Mouse (Mus musculus) 3134 (cell line): ENCODE results near the gene Rtbdn.

Experiments
- DNase-seq: peaks from one replicate; pipeline ENCODE4 v3.0.0-alpha.2; 2011; ENCODE audit warnings: low spot score; ENCODE audit not compliant: insufficient read length; ENCODE audit errors: extremely low read depth

Rtbdn gene

GRCm38 (mm10) chr8:84977435-84978247, 30.9 kb downstream of the Rtbdn start:
- DNase-seq = peak; percentile 82

GRCm38 (mm10) chr8:84978248-84978940, 31.6 kb downstream of the Rtbdn start, which contains the start of gene Junb:
TSS of gene Junb (minus strand) at chr8:84978718.
- peak; percentile 98 for DNase-seq

DNA sequence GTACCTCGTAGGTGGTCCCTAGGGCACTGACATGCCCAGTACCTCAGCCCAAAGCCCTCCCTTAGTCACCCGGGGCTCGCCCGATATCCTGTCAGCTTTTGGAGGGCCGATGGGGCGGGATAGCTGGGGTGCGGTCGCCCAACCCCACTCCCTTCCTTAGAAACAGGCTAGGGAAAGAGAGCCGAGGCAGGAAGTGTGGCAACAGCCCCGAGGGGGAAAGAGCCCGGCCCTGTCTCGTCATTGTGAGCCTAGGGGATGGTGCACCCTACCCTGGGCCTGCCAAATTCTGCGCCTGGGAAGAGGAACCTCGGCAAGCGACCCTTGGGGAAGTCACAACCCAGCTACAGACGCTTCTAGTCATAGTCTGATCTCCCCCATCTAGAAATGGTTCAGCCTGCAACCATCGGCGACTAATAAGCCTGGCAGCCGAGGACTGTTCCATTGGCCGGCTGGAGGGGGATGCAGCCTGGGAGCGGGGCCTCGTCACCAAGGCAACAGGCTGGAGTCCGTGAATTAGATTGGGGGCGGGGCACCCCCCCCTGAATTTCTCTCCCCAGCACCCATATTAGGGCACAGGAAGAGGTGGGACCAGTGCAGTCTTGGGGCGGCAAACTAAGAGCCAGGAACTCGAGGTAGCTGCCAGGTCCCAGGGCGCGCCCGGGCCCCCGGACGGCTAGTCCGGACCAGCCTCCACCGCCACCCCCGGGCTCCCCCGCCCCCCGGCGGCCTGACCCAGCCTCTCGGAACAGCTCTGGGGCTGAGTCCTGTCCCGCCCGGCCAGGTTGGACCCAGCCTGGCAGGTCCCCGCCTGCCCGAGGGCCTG, 33.0 kb downstream of the Rtbdn start:
- peak; percentile 94 for DNase-seq

DNA sequence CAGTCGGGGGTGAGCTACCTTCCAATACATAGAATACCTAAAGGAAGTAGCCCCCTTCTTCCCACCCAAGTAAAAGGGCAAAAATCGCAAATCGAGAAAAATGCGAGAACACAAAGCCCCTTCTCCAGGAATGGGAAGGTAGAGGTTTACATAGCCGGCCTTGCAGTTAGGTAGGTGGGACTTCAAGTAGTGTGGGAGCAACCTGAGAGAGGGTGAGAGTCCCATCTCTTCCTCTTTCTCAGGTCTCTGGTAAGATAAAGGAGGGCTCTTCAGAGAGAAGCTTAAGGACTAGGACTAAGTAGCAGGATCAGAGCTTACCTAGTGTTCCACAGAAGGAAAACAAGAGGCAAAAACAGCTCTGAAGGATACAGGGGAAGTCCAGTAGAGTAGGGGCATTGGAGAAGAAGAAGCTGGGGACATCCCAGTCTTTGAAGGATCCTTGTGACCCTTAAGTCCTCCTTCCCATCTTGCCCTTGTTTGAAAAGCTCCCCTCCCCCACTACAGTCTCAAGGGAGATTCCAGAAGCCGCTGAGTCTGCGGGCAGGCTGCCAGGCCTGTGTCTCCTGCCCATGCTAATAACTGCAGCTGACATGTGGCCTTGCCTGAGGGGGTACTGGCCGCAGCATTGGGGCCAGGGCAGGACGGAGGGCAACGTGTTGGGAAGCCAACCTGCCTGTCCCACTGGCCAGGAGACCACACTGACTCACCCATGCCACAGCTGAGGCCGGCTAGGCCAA, 34.0 kb downstream of the Rtbdn start:
- peak; percentile 92 for DNase-seq

DNA sequence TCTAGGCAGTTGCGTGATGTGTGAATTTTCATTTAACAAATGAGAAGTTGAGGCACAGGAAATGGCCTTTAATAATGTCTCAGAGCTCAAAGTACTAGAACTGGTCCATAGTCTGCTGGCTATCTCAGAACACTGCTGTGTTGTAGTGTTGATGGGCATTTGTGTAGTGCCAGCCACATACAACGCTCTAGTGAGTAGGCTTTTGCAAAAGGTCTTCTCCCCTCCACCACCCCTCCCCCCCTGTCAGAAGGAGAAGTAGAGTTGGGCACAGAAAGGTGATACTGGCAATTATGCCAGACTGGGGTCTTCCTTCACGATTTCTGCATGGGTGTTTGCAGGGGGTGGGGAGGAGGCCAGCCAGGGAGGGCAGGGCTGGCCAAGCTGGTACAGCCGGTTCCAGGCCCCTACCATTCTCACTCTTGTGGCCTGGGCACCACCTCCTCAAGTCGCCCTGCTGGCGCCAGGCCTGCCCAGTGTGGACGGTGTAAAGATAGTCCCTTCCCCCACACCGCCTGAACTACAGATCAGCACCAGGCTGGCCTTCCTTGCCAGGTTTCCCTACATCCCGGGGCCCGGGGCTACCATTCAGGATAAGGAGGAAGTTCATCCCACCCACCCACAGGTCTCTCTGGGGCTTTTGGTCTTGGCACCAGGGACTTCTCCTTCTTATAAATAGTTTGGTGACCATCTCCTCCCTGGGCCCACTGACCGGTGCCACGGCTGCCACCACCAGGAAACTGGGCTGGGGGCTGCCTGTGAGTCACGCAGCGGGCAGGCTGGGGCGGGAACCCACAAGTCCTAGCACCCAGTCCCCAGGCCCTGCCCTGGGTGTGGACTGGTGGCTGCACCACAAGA, 35.1 kb downstream of the Rtbdn start:
- DNase-seq = peak; percentile 69

DNA sequence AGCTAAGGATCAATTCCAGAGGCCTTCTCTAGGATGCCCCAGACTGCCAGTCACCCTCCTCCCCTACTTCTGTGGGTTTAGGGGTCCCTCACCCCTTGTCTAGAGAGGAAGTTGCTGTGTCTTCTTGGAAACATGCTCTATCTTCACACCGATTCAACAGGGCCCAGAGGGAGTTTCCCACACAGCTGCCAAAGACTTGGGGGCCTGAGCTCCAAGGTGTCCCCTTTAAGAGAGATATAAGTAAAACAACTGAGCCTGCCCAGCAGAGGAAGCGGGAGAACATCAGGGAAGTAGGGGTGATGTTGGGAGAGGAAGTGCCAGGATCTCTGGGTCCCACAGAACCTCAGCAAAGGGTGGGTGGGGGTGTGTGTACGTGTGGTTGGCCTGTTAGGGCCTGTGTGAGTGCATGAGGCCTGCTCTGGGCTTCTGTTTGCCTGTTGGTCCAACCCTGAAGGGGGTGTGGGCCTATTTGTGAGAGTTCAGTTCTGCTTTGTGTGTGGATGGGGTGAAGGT, 35.8 kb downstream of the Rtbdn start:
- peak; percentile 33 for DNase-seq

DNA sequence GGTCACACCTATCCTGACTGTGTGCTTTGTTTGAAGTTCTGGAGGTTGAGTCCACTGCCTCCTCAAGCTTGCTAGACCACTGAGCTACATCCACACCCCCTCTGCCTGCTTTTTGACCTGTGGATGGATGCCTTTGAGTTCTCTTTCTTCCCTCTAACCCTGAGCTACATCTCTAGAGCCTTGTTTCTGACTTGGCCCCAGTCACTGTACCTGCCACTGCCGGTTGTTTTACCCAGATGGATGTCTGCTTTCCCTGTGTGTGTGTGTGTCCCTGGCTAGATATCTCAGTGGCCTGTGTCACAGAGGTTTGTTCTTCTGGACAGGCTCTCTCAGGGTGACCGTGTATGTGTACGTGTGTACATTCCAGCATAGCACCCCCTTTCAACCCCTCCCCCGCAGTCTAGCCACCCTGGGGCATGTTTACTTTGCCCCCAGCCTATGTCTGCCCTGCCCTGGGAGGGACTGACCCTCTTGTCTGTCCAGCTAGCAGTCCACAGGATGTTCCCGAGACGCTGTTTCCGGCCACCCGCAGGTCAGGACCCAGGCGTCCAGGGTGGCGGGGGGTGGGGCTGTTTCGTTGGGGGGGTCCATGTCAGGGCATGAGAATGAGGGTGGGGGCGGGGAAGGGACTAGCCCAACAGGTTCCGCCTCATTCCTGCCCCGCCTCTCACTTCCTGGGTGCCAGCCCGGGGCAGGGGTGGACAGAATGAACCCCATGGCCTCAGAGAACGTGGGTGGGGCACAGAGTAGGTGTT, 37.7 kb downstream of the Rtbdn start:
- peak; percentile 58 for DNase-seq

DNA sequence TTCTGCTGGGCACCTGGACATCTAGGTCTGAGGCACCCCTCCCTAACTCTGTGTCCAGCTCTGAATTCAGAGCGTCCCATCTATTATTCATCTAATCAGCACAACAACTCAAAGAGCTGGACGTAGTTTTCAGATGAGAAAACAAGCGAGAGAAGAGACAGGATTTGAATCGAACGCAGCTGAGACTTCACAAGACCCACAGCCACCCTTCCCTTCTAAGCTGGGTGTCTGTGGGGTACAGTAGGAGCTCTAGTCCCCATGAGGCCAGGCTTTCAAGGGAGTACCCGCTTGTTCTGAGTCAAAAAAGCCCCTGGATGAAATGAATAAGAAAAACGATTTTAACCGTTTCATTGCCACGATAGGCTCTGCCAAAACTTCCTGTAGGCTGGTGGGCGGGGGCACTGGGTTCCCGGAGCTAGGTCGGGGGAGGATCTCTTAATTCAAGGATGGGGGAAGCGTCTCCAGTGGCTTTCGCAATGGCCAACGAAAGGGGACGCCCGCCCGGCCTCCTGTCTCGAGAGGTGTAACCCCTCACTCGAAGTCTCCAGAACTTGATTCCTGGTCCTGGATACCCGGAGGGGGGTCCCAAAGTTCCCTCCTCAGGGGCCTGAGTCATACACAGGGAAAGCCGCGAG, 38.4 kb downstream of the Rtbdn start:
- DNase-seq = no peak

GRCm38 (mm10) chr8:84985684-84986378, 39.0 kb downstream of the Rtbdn start:
- peak; percentile 93 for DNase-seq

DNA sequence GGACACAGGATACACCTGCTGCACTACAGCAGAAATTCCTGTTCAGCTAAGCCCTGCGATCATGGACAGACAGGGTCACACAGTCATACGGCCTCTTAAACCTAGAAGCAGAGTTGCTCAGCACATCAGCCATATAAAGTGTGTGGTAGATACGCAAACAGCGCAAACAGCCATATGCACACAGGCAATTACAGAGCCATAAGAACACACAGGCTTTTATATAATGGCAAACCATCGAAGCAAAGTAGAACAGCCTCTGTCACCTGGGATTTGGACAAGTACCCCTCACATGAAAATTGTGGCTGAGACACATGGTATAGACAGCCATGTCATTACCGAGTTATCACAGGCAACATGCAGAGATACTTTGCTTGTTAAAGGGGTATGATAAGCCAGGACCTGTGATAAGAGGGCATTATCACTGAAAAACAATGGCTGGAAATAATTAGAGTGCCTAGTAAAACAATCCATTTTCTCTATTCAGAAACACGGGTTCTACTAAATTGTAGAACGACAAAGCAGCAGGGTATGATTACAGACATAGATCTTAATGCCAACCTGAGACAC, 39.7 kb downstream of the Rtbdn start:
- DNase-seq = no peak

- DNase-seq = no peak
Measured at GRCm38 (mm10) chr8:84987388-84987787, 40.6 kb downstream of the Rtbdn start.

DNA sequence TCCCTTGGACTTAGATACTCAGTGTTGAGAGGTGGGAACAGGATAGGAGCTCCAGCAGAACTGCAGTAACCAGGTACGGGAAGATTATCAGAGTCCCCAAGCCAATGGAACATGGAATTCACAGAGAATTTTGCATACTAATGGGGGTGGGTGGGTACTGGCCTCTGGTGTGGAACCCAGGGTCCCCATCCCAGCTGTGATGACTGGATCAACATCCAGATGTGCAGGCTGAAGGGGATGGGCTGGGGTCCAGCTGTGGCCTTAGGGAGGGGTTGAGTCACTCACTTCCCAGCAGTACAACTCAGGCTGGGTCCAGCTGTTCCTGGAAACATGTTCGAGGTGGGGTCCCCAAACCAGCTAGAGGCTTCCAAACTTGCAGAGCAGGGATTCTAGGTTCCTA, 41.1 kb downstream of the Rtbdn start:
- DNase-seq = no peak

DNA sequence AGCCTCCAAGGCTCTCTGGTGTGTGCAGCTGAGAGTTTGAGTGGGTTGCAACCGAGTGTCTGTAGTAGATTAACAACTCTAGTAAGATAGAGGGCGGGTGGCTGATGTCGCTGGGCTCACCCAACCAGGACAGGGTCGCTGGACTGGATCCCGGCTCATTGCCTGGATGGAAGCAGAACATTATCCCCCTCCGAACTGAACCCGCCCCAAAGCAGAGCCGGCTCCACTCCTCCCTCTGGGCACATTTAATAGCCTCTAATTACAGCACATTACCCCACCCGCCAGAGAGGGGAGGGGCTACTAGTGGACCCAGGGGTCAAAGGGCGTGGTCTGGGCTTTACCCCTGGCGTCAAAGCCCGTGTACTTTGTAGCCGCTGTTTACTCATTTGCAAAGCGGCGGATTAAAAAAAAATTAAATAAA, 42.5 kb downstream of the Rtbdn start:
- DNase-seq = peak; percentile 50

DNA sequence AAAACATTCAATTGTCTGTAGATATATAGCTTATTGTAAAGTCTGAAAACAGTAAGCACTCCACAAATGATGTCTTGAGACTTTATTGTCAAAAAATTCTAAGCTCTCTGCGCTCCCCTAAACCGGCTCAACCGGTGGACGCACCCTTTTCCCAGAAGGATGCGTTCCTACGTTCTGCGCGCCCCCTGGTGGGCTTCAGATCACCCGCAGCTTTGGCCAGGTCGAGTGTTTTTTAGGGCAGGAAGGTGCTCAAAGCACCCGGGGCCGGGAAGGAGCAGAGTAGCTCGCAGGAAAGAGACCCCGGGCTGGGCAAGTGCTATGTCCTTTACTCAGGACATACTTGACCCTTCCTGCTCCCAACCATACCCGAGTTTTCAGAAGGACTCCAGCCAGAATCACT, 43.0 kb downstream of the Rtbdn start:
- DNase-seq = peak; percentile 77

GRCm38 (mm10) chr8:84990349-84990748, 43.6 kb downstream of the Rtbdn start, which contains the start of gene Hook2:
TSS of gene Hook2 (plus strand) at chr8:84990603.
- peak; percentile 93 for DNase-seq

DNA sequence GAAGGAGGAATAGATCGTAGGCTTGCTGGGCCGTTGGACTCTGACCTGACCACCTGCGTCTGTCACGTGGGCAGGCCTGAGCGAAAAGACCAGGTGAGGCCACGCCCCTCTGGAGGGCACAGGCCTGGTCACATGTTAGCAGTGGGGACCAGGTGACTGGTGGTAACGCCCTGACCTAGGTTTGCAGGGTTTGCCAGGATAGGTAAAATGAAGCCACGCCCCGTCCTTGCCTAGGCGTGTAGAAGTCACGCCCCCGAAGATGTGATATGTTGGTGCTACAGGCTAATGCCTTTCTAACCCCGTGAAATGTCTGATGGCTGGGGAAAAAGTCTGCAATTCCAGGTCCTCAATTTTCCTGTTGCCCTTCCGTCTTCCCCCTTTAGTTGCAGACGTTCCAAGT, 44.0 kb downstream of the Rtbdn start:
- no peak for DNase-seq

- no peak for DNase-seq
Measured at GRCm38 (mm10) chr8:84994375-84994774, 47.6 kb downstream of the Rtbdn start.
